Mouse (Mus musculus) testis, adult 2 months (tissue): Measurements from ENCODE around the gene Hps4.

ENCODE experiments used
- CTCF ChIP-seq: fragments of 200-500 bp; IDR thresholded peaks from 2 replicates; pipeline ENCODE4 v1.5.1; 2012; ENCODE audit warnings: low read depth, mild to moderate bottlenecking, inconsistent platforms, low read length, moderate library complexity; ENCODE audit not compliant: control insufficient read depth, insufficient read depth, insufficient replicate concordance
- POLR2A ChIP-seq: fragments of 200-500 bp; IDR thresholded peaks from 2 replicates; pipeline ENCODE4 v1.6.1; 2012; ENCODE audit warnings: low read depth, mild to moderate bottlenecking, inconsistent platforms, low read length, moderate library complexity; ENCODE audit not compliant: control insufficient read depth

- TF ChIP-seq CTCF (no peak), POLR2A (no peak)
Measured at GRCm38 (mm10) chr5:112381154-112381553, 38.3 kb downstream of the Hps4 start.
